Mouse (Mus musculus) erythroid progenitor cell, adult 5-6 weeks (primary cell): ENCODE measurements around the gene Ciao2b. TPM values are rescaled to one million over a fixed set of nuclear protein-coding genes. Genes with fewer than 3 reads are reported as not detected.

Source experiments
- ATAC-seq: replicated peaks from 2 replicates; pipeline ENCODE4 v1.8.0; 2016; ENCODE audit warnings: moderate number of reproducible peaks, mild to moderate bottlenecking, moderate TSS enrichment, inconsistent platforms; ENCODE audit not compliant: poor library complexity, low FRiP score, severe bottlenecking
- total RNA-seq, 2 experiments: library from RNA; stranded (forward) in 1 of 2; stranded (reverse) in 1 of 2; fragments of 150-400 nt in 1 of 2; fragments of 186-747, 209-891 nt in 1 of 2; gene quantifications; 2 replicates each; pipeline versions ENCODE4 v1.2.3 to v1.2.4; 2015 to 2017; ENCODE audit warnings: low replicate concordance in 2 of 2

Ciao2b gene
- total RNA-seq, 2 experiments from 2014 or later = 10.8 to 18.9 TPM

GRCm38 (mm10) chr8:104627065-104627740 is 14.6 kb downstream of the Ciao2b start:
- no peak for ATAC-seq

- ATAC-seq = no peak
Measured at GRCm38 (mm10) chr8:104624161-104624560, 17.6 kb downstream of the Ciao2b start, which contains the start of gene Cdh16. Gene Cdh16 (minus strand): TSS chr8:104624396.

GRCm38 (mm10) chr8:104620765-104621164 is 21.0 kb downstream of the Ciao2b start:
- no peak for ATAC-seq

GRCm38 (mm10) chr8:104613119-104613518 is 28.6 kb downstream of the Ciao2b start:
- no peak for ATAC-seq

- no peak for ATAC-seq
Measured at GRCm38 (mm10) chr8:104611613-104612012, 30.2 kb downstream of the Ciao2b start.

GRCm38 (mm10) chr8:104610185-104610766 is 31.5 kb downstream of the Ciao2b start:
- no peak for ATAC-seq

GRCm38 (mm10) chr8:104609222-104609621 is 32.5 kb downstream of the Ciao2b start:
- no peak for ATAC-seq

GRCm38 (mm10) chr8:104607944-104608343 is 33.8 kb downstream of the Ciao2b start:
- no peak for ATAC-seq

GRCm38 (mm10) chr8:104606329-104606728 is 35.4 kb downstream of the Ciao2b start:
- ATAC-seq = no peak

GRCm38 (mm10) chr8:104603245-104603593 is 38.5 kb downstream of the Ciao2b start:
- ATAC-seq = no peak

GRCm38 (mm10) chr8:104602468-104603244 is 39.1 kb downstream of the Ciao2b start:
- peak; percentile 88 for ATAC-seq

GRCm38 (mm10) chr8:104601941-104602371 is 39.8 kb downstream of the Ciao2b start:
- no peak for ATAC-seq

GRCm38 (mm10) chr8:104601386-104601785 is 40.4 kb downstream of the Ciao2b start:
- ATAC-seq = no peak

- no peak for ATAC-seq
Measured at GRCm38 (mm10) chr8:104598496-104598895, 43.3 kb downstream of the Ciao2b start.

GRCm38 (mm10) chr8:104597656-104598055 is 44.1 kb downstream of the Ciao2b start:
- no peak for ATAC-seq

- ATAC-seq = peak; percentile 77
Measured at GRCm38 (mm10) chr8:104595773-104596536, 45.8 kb downstream of the Ciao2b start.

GRCm38 (mm10) chr8:104594611-104595362 is 47.0 kb downstream of the Ciao2b start:
- ATAC-seq = no peak

- ATAC-seq = no peak
Measured at GRCm38 (mm10) chr8:104593536-104594325, 48.0 kb downstream of the Ciao2b start.

GRCm38 (mm10) chr8:104592566-104592965 is 49.2 kb downstream of the Ciao2b start:
- no peak for ATAC-seq
